Mouse (Mus musculus) heart, adult 2 months (tissue): Measurements from ENCODE around the gene Smchd1. TPM values are rescaled to one million over a fixed set of nuclear protein-coding genes. Genes with fewer than 3 reads are reported as not detected.
"Not testable (repeated sequence)": the region's sequence is repeated elsewhere in the genome, so short reads cannot be mapped to it uniquely, and the experiment has no call there.

ENCODE experiments used
- DNase-seq, 2 experiments: peaks; one replicate each; pipeline ENCODE4 v3.0.0; 2021
- H3K27ac ChIP-seq: fragments of 200-600 bp; 2 replicates; pipeline ENCODE4 v1.8.1; 2022
- H3K27me3 ChIP-seq: fragments of 200-500 bp; 2 replicates; pipeline ENCODE4 v1.6.1; 2012; ENCODE audit warnings: mild to moderate bottlenecking, low read length, inconsistent platforms, mixed read lengths; ENCODE audit not compliant: control insufficient read depth, insufficient read depth
- H3K36me3 ChIP-seq: fragments of 200-500 bp; 2 replicates; pipeline ENCODE4 v1.6.1; 2012; ENCODE audit warnings: low read length, inconsistent platforms; ENCODE audit not compliant: control insufficient read depth, insufficient read depth
- H3K4me1 ChIP-seq: fragments of 200-500 bp; 2 replicates; pipeline ENCODE4 v1.6.1; 2011; ENCODE audit warnings: low read length; ENCODE audit not compliant: control insufficient read depth, insufficient read depth
- H3K4me3 ChIP-seq: fragments of 200-600 bp; 2 replicates; pipeline ENCODE4 v1.8.1; 2022
- H3K79me2 ChIP-seq: fragments of 200-500 bp; replicated peaks from 2 replicates; pipeline ENCODE4 v1.6.1; 2012; ENCODE audit warnings: mild to moderate bottlenecking, inconsistent platforms, low read length, moderate library complexity, mixed read lengths; ENCODE audit not compliant: control insufficient read depth, insufficient read depth
- H3K9ac ChIP-seq: fragments of 200-500 bp; 2 replicates; pipeline ENCODE4 v1.6.1; 2012; ENCODE audit warnings: low read depth, mild to moderate bottlenecking, control low read depth, inconsistent platforms, low read length, mixed read lengths
- CTCF ChIP-seq: fragments of 200-600 bp; IDR thresholded peaks from 2 replicates; pipeline ENCODE4 v1.8.1; 2022; ENCODE audit warnings: antibody characterized with exemption, mild to moderate bottlenecking, moderate library complexity
- EP300 ChIP-seq: fragments of 200-500 bp; IDR thresholded peaks from 2 replicates; pipeline ENCODE4 v1.6.1; 2011; ENCODE audit warnings: low read depth, low read length, control low read depth; ENCODE audit not compliant: insufficient read depth
- POLR2A ChIP-seq: fragments of 200-500 bp; IDR thresholded peaks from 2 replicates; pipeline ENCODE4 v1.6.1; 2011; ENCODE audit warnings: mild to moderate bottlenecking, low read depth, low read length, control low read depth; ENCODE audit not compliant: insufficient read depth
- WGBS: fragments of 180-500 bp; shearing (Covaris S2); methylation state at CpG from one replicate; pipeline ENCODE4 v1.1.7; 2018; 5-methylcytosine and 5-hydroxymethylcytosine counted together
- intact Hi-C: fragments of 180-260 bp; cut with DNase I; formaldehyde crosslinking; loops from one replicate; pipeline ENCODE4 v1.15.1; 2025
- polyA plus RNA-seq: library from polyadenylated mRNA; depleted of rRNA; stranded (reverse); fragments of >200 nt; gene quantifications from 2 replicates; pipeline ENCODE4 v1.2.3, GENCODE M21; 2012
- total RNA-seq, 2 experiments: library from RNA; stranded (reverse); gene quantifications; 2 replicates each; pipeline ENCODE4 v1.2.3; 2021

The Smchd1 gene
- total and polyA plus RNA-seq, 3 experiments, result 4.9 to 18.6 (median 16.6) TPM

GRCm38 (mm10) chr17:71460312-71460711 is 14.8 kb downstream of the Smchd1 start:
- intact Hi-C loops, result no loop called here
- H3K4me1 ChIP-seq, result no peaks in the 10 kb centered on the region
- 93% methylated on average over 3 of the region's 3 CpGs for whole genome bisulfite sequencing
- no peaks in the 10 kb centered on the region for H3K27me3 ChIP-seq
- no peak for DNase-seq
- 0 out of 2 replicates have a peak, but pooled peaks cover 1% of the 10 kb centered on the region for H3K79me2 ChIP-seq
- H3K36me3 ChIP-seq, result no peaks in the 10 kb centered on the region; the same call in 1 of the 2 replicates
- TF ChIP-seq EP300, result no peak
- TF ChIP-seq CTCF, result no peak
- no peak for TF ChIP-seq POLR2A
- H3K9ac ChIP-seq, result no peak overlapping the region
- no peak overlapping the region for H3K27ac ChIP-seq
- no peak overlapping the region for H3K4me3 ChIP-seq

- no peak for DNase-seq
- Histone ChIP-seq H3K27ac (no peak within 1 kb of the TSS), H3K4me1 (no peaks in the 10 kb centered on the region), H3K9ac (no peak within 1 kb of the TSS), H3K79me2 (0 out of 2 replicates have a peak, but pooled peaks cover 1% of the 10 kb centered on the region), H3K36me3 (no peaks in the 10 kb centered on the region; the same call in 1 of the 2 replicates), H3K27me3 (no peaks in the 10 kb centered on the region), H3K4me3 (no peak within 1 kb of the TSS)
- intact Hi-C loops, result no loop called here
- WGBS, result 98% methylated on average over 2 of the region's 2 CpGs
- no peak for TF ChIP-seq EP300
- no peak for TF ChIP-seq CTCF
- TF ChIP-seq POLR2A, result no peak
Observed at GRCm38 (mm10) chr17:71459818-71460217, 15.3 kb downstream of the Smchd1 start, which contains the start of gene Gm4707. Gene Gm4707 (minus strand): TSS chr17:71459918.

- H3K36me3 ChIP-seq, intact Hi-C loops, H3K4me3 ChIP-seq, H3K9ac ChIP-seq, H3K4me1 ChIP-seq, H3K27me3 ChIP-seq, H3K27ac ChIP-seq, DNase-seq, H3K79me2 ChIP-seq: not testable (repeated sequence)
- 92% methylated on average over 6 of the region's 6 CpGs for WGBS
Observed at GRCm38 (mm10) chr17:71457361-71457760, 17.8 kb downstream of the Smchd1 start.

GRCm38 (mm10) chr17:71445191-71445590 is 30.0 kb downstream of the Smchd1 start:
- WGBS, result 70% methylated on average over 6 of the region's 6 CpGs
- Histone ChIP-seq H3K4me3 (no peak overlapping the region), H3K9ac (no peak overlapping the region), H3K79me2 (no peaks in the 10 kb centered on the region), H3K27ac (no peak overlapping the region), H3K36me3 (peaks cover 4% of the 10 kb centered on the region; the same call in 1 of the 2 replicates), H3K27me3 (no peaks in the 10 kb centered on the region), H3K4me1 (no peaks in the 10 kb centered on the region)
- peak; percentile 19 to 30 for DNase-seq
- intact Hi-C loops, result no loop called here
- TF ChIP-seq EP300 (0 out of 2 replicates have a peak, but pooled peaks have one; percentile 45), CTCF (no peak)

GRCm38 (mm10) chr17:71444718-71445117 is 30.4 kb downstream of the Smchd1 start:
- no peak for DNase-seq
- 78% methylated on average over 2 of the region's 2 CpGs for WGBS
- intact Hi-C loops, result no loop called here
- Histone ChIP-seq H3K36me3 (peaks cover 4% of the 10 kb centered on the region; the same call in 1 of the 2 replicates), H3K9ac (no peak overlapping the region), H3K4me1 (no peaks in the 10 kb centered on the region), H3K27ac (no peak overlapping the region), H3K4me3 (no peak overlapping the region), H3K79me2 (no peaks in the 10 kb centered on the region), H3K27me3 (no peaks in the 10 kb centered on the region)
- TF ChIP-seq EP300 (no peak), POLR2A (no peak), CTCF (peak; percentile 56)

GRCm38 (mm10) chr17:71444126-71444525 is 31.0 kb downstream of the Smchd1 start:
- Histone ChIP-seq H3K4me1 (no peaks in the 10 kb centered on the region), H3K4me3 (no peak overlapping the region), H3K9ac (no peak overlapping the region), H3K27ac (no peak overlapping the region), H3K27me3 (no peaks in the 10 kb centered on the region), H3K36me3 (peaks cover 4% of the 10 kb centered on the region; the same call in 1 of the 2 replicates), H3K79me2 (no peaks in the 10 kb centered on the region)
- TF ChIP-seq CTCF (no peak), EP300 (no peak), POLR2A (no peak)
- intact Hi-C loops, result no loop called here
- 86% methylated on average over 3 of the region's 3 CpGs for WGBS
- DNase-seq, result no peak
